Mouse (Mus musculus): ENCODE results near the gene Atp5s.

DNA sequence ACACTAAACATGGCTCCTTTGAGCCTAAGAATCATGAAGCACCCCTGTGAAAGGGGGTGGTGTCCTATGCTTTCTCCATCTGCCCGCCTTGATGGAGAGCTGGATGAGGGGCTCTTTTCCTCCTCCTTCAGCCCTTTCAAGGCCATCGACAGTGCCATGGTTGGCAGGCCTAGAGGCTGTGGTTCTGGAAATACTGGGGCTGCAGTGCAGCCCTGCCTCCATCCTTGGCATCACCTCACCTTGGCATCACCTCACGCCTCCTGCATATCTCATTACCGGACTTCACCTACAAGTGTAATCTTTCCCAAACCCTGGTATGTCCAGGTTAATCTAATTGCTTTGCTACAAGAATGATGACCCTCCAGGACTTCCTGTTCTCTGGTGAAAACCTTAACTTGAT is 48.6 kb upstream of the Atp5s start:
- no peak for TF ChIP-seq CTCF (IDR thresholded peaks at IDR 0.05)
- TF ChIP-seq POLR2A (IDR thresholded peaks at IDR 0.05; ENCODE audit: insufficient read depth, low read depth, low read length) = no peak

All from heart, adult 2 months (tissue).